Mouse (Mus musculus): ENCODE data around the gene Dact1. TPM values are rescaled to one million over a fixed set of nuclear protein-coding genes. Genes with fewer than 3 reads are reported as not detected.

The Dact1 gene
- total and polyA plus RNA-seq, 3 experiments = 0.05 to 0.27 TPM; not detected in 1

DNA sequence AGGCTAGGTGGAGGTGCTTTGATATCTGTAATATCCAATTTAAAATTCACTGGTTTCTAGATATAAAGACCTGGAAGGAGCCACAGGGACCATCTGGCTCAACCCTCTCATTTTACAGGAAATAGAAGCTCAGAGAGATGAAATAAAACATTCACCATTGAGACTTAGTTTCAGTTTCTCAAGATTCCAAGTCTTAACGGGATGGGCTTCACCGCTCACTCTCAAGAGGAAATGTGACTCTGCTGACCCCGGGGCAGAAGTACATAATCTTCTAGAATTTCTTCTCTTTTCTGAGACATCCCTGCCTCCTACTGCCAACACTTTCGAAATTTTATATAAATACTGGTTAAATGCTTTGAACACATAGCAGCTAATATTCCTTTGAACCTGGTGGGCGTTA lies 36.4 kb downstream of the Dact1 start:
- Histone ChIP-seq H3K4me3 (ENCODE audit: low read depth, low read length) (no peak overlapping the region), H3K27me3 (ENCODE audit: insufficient read depth, low read length) (peaks cover 6% of the 10 kb centered on the region), H3K36me3 (replicated peaks) (no peaks in the 10 kb centered on the region), H3K4me1 (ENCODE audit: insufficient read depth, low read depth, low read length) (no peaks in the 10 kb centered on the region), H3K9me3 (replicated peaks) (no peaks in the 10 kb centered on the region)
- TF ChIP-seq POLR2AphosphoS5 (IDR thresholded peaks at IDR 0.05; ENCODE audit: insufficient replicate concordance, low read depth, low read length) = no peak
- no peak for TF ChIP-seq GATA2 (IDR thresholded peaks at IDR 0.05; ENCODE audit: borderline replicate concordance, low read depth, low read length)
- no peak for TF ChIP-seq CTCF (IDR thresholded peaks at IDR 0.05; ENCODE audit: low read depth, low read length)
- no peak for TF ChIP-seq GATA1 (IDR thresholded peaks at IDR 0.05; ENCODE audit: borderline replicate concordance, low read length)
- no peak for TF ChIP-seq TAL1 (conservative IDR thresholded peaks at IDR 0.05; ENCODE audit: low read depth, low read length)
- ATAC-seq (ENCODE audit: extremely low read depth, insufficient number of reproducible peaks, low FRiP score, poor library complexity, severe bottlenecking) (no peak), DNase-seq (ENCODE audit: low spot score) (no peak)

DNA sequence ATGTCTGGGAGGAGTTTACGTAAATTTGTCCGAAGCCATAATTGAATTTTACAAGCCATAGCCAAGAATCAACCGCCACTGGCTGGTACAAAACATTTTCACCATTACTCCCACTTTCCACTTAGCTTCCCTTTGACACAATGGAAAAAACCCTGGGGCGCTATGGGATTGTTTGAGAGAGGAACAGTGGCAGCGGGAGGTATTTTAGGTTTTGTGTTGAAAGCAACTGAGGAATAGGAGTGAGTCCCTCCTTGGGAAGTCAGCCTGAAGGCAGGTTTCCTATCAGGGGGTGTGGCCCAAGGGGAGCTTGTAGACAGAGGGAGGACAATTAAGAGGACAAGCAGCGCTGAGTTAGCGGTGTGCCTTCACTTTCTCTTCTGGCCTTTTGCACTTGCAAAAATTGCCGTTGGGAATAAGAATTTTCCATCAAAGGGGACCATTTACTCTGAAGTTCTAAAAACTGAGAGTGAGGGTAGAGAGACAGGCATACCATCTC lies 38.8 kb downstream of the Dact1 start:
- no peak overlapping the region for H3K4me3 ChIP-seq (ENCODE audit: low read depth, low read length)
- no peak for DNase-seq (ENCODE audit: low spot score)
- ATAC-seq (ENCODE audit: extremely low read depth, insufficient number of reproducible peaks, low FRiP score, poor library complexity, severe bottlenecking) = no peak
- H3K9me3 ChIP-seq (replicated peaks) = no peaks in the 10 kb centered on the region
- TF ChIP-seq GATA2 (IDR thresholded peaks at IDR 0.05; ENCODE audit: borderline replicate concordance, low read depth, low read length) (no peak), TAL1 (conservative IDR thresholded peaks at IDR 0.05; ENCODE audit: low read depth, low read length) (no peak), GATA1 (IDR thresholded peaks at IDR 0.05; ENCODE audit: borderline replicate concordance, low read length) (no peak), POLR2AphosphoS5 (IDR thresholded peaks at IDR 0.05; ENCODE audit: insufficient replicate concordance, low read depth, low read length) (no peak), CTCF (IDR thresholded peaks at IDR 0.05; ENCODE audit: low read depth, low read length) (no peak)
- no peaks in the 10 kb centered on the region for H3K4me1 ChIP-seq (ENCODE audit: insufficient read depth, low read depth, low read length)
- peaks cover 6% of the 10 kb centered on the region for H3K27me3 ChIP-seq (ENCODE audit: insufficient read depth, low read length)
- no peaks in the 10 kb centered on the region for H3K36me3 ChIP-seq (replicated peaks)

DNA sequence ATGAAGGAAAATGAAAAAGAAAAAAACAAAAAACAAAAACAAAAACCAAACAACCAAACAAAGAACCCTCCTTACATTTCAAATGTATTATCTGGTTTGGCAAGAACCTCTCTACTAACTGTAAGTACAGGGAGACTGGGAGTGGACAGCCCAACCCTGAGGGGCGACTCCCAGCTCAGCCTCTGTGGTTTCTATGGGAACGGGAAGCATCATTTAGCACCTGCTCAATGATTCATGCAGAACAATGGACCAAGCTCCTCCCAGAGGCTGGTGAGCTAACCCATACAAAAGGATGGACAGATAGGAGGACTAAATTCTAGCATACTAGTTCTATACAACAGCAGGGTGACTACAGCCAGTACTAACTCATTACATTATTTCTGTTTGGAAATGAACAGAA lies 40.4 kb downstream of the Dact1 start:
- peaks cover 6% of the 10 kb centered on the region for H3K27me3 ChIP-seq (ENCODE audit: insufficient read depth, low read length)
- no peak overlapping the region for H3K4me3 ChIP-seq (ENCODE audit: low read depth, low read length)
- TF ChIP-seq TAL1 (conservative IDR thresholded peaks at IDR 0.05; ENCODE audit: low read depth, low read length) = no peak
- no peak for TF ChIP-seq GATA2 (IDR thresholded peaks at IDR 0.05; ENCODE audit: borderline replicate concordance, low read depth, low read length)
- TF ChIP-seq CTCF (IDR thresholded peaks at IDR 0.05; ENCODE audit: low read depth, low read length) = no peak
- no peak for TF ChIP-seq GATA1 (IDR thresholded peaks at IDR 0.05; ENCODE audit: borderline replicate concordance, low read length)
- H3K9me3 ChIP-seq (replicated peaks) = no peaks in the 10 kb centered on the region
- H3K4me1 ChIP-seq (ENCODE audit: insufficient read depth, low read depth, low read length) = no peaks in the 10 kb centered on the region
- ATAC-seq (ENCODE audit: extremely low read depth, insufficient number of reproducible peaks, low FRiP score, poor library complexity, severe bottlenecking) (no peak), DNase-seq (ENCODE audit: low spot score) (no peak)
- H3K36me3 ChIP-seq (replicated peaks) = no peaks in the 10 kb centered on the region

DNA sequence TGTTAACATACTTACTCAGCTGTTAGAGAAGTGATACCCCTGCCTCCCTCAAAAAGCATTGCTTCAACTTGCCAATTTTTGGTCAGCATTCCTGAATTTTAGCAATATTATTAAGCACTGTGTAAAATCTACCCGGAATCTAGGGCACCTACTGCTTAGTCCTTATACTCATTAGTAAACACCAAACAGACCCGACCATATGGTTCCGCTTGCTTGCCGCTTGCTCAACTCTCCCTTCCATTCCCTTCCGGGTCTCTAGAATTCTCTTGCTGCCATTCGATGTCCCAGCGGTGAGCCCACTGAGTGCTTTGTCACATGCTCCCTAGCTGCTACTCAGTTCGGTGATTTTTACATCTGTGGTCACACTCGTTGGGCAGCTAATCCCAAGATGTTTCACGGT lies 45.0 kb downstream of the Dact1 start:
- no peak for DNase-seq (ENCODE audit: low spot score)
- Histone ChIP-seq H3K27me3 (ENCODE audit: insufficient read depth, low read length) (no peaks in the 10 kb centered on the region), H3K9me3 (replicated peaks) (no peaks in the 10 kb centered on the region), H3K4me1 (ENCODE audit: insufficient read depth, low read depth, low read length) (no peaks in the 10 kb centered on the region), H3K36me3 (replicated peaks) (no peaks in the 10 kb centered on the region), H3K4me3 (ENCODE audit: low read depth, low read length) (no peak overlapping the region)
- no peak for ATAC-seq (ENCODE audit: extremely low read depth, insufficient number of reproducible peaks, low FRiP score, poor library complexity, severe bottlenecking)
- TF ChIP-seq POLR2AphosphoS5 (IDR thresholded peaks at IDR 0.05; ENCODE audit: insufficient replicate concordance, low read depth, low read length) (no peak), CTCF (IDR thresholded peaks at IDR 0.05; ENCODE audit: low read depth, low read length) (no peak), GATA2 (IDR thresholded peaks at IDR 0.05; ENCODE audit: borderline replicate concordance, low read depth, low read length) (no peak), GATA1 (IDR thresholded peaks at IDR 0.05; ENCODE audit: borderline replicate concordance, low read length) (no peak), TAL1 (conservative IDR thresholded peaks at IDR 0.05; ENCODE audit: low read depth, low read length) (no peak)

DNA sequence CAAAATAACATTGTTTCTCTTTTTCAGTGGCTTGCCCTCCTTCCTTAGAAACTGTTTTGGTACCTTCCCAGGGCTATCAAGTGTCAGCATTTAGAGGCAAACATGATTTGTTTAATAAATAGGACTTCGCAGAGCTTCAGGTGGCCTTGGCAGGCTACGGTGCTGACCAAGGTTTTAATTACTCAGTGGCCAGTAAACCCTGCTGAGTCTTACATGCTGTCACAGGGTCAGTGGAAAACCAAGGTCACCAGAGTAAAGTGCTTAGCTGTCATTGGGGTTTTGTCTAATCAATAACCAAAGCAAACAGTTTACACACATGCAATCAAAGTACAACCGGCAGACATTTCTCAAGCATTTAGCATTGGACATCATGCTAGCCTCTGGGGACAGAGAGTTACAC lies 45.4 kb downstream of the Dact1 start:
- TF ChIP-seq GATA2 (IDR thresholded peaks at IDR 0.05; ENCODE audit: borderline replicate concordance, low read depth, low read length) (no peak), POLR2AphosphoS5 (IDR thresholded peaks at IDR 0.05; ENCODE audit: insufficient replicate concordance, low read depth, low read length) (no peak), GATA1 (IDR thresholded peaks at IDR 0.05; ENCODE audit: borderline replicate concordance, low read length) (no peak), TAL1 (conservative IDR thresholded peaks at IDR 0.05; ENCODE audit: low read depth, low read length) (no peak), CTCF (IDR thresholded peaks at IDR 0.05; ENCODE audit: low read depth, low read length) (no peak)
- Histone ChIP-seq H3K4me1 (ENCODE audit: insufficient read depth, low read depth, low read length) (no peaks in the 10 kb centered on the region), H3K36me3 (replicated peaks) (no peaks in the 10 kb centered on the region), H3K27me3 (ENCODE audit: insufficient read depth, low read length) (no peaks in the 10 kb centered on the region), H3K9me3 (replicated peaks) (no peaks in the 10 kb centered on the region), H3K4me3 (ENCODE audit: low read depth, low read length) (no peak overlapping the region)
- DNase-seq (ENCODE audit: low spot score) (no peak), ATAC-seq (ENCODE audit: extremely low read depth, insufficient number of reproducible peaks, low FRiP score, poor library complexity, severe bottlenecking) (no peak)

DNA sequence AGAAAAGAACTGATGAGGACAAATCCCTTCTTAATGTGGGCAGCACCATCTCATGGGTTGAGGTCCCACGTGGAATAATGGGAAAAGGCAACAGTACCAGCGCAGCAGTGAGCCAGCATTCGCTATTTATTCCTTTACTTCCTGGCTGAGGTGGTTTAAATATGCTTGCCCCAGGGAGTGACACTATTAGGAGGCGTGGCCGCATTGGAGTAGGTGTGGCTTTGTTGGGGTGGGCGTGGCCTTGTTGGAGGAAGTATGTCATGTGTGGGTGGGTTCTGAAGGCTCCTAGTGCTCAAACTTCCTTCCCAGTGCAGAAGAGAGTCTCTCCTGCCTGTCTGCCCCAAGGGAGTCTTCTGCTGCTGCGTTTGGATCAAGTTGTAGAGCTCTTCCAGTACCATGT lies 51.9 kb downstream of the Dact1 start:
- Histone ChIP-seq H3K4me1 (ENCODE audit: insufficient read depth, low read depth, low read length) (peaks cover 7% of the 10 kb centered on the region; the same call in 1 of the 2 replicates), H3K36me3 (replicated peaks) (no peaks in the 10 kb centered on the region), H3K4me3 (ENCODE audit: low read depth, low read length) (no peak overlapping the region), H3K27me3 (ENCODE audit: insufficient read depth, low read length) (no peaks in the 10 kb centered on the region), H3K9me3 (replicated peaks) (no peaks in the 10 kb centered on the region)
- 0 out of 2 replicates have a peak, but pooled peaks have one; percentile 28 for ATAC-seq (ENCODE audit: extremely low read depth, insufficient number of reproducible peaks, low FRiP score, poor library complexity, severe bottlenecking)
- TF ChIP-seq POLR2AphosphoS5 (IDR thresholded peaks at IDR 0.05; ENCODE audit: insufficient replicate concordance, low read depth, low read length) (no peak), CTCF (IDR thresholded peaks at IDR 0.05; ENCODE audit: low read depth, low read length) (no peak), GATA1 (IDR thresholded peaks at IDR 0.05; ENCODE audit: borderline replicate concordance, low read length) (no peak), GATA2 (IDR thresholded peaks at IDR 0.05; ENCODE audit: borderline replicate concordance, low read depth, low read length) (no peak), TAL1 (conservative IDR thresholded peaks at IDR 0.05; ENCODE audit: low read depth, low read length) (no peak)
- DNase-seq (ENCODE audit: low spot score) = no peak
